Mouse (Mus musculus) urinary bladder, postnatal 4 days (tissue): Measurements from ENCODE around the gene Cmtm4.

Experiments used
- DNase-seq, 2 experiments: peaks; one replicate each; pipeline ENCODE4 v3.0.0; 2021 to 2022; ENCODE audit warnings: low spot score in 2 of 2

Gene Cmtm4

GRCm38 (mm10) chr8:104374864-104375846, 20.5 kb downstream of the Cmtm4 start:
- peak in 1 of 2 experiments; percentile 37 for DNase-seq

- DNase-seq: no peak
Measured at GRCm38 (mm10) chr8:104374269-104374668, 21.3 kb downstream of the Cmtm4 start.

GRCm38 (mm10) chr8:104373779-104374178, 21.8 kb downstream of the Cmtm4 start:
- DNase-seq: no peak

GRCm38 (mm10) chr8:104371121-104371520, 24.5 kb downstream of the Cmtm4 start:
- no peak for DNase-seq

- DNase-seq: no peak
Measured at GRCm38 (mm10) chr8:104370071-104370470, 25.5 kb downstream of the Cmtm4 start.

- no peak for DNase-seq
Measured at GRCm38 (mm10) chr8:104369591-104369990, 26.0 kb downstream of the Cmtm4 start.

- no peak for DNase-seq
Measured at GRCm38 (mm10) chr8:104367398-104367797, 28.2 kb downstream of the Cmtm4 start.

GRCm38 (mm10) chr8:104365695-104366094, 29.9 kb downstream of the Cmtm4 start:
- no peak for DNase-seq

- DNase-seq: no peak
Measured at GRCm38 (mm10) chr8:104359778-104360456, 35.7 kb downstream of the Cmtm4 start.

- DNase-seq: no peak
Measured at GRCm38 (mm10) chr8:104358637-104359036, 37.0 kb downstream of the Cmtm4 start.

- no peak for DNase-seq
Measured at GRCm38 (mm10) chr8:104354504-104354903, 41.1 kb downstream of the Cmtm4 start.

- DNase-seq: no peak
Measured at GRCm38 (mm10) chr8:104353186-104353585, 42.4 kb downstream of the Cmtm4 start.

GRCm38 (mm10) chr8:104350047-104350446, 45.6 kb downstream of the Cmtm4 start:
- no peak for DNase-seq

- DNase-seq: no peak
Measured at GRCm38 (mm10) chr8:104348971-104349370, 46.6 kb downstream of the Cmtm4 start.

GRCm38 (mm10) chr8:104346706-104347105, 48.9 kb downstream of the Cmtm4 start:
- no peak for DNase-seq

GRCm38 (mm10) chr8:104344622-104345021, 51.0 kb downstream of the Cmtm4 start:
- DNase-seq: no peak

GRCm38 (mm10) chr8:104343957-104344356, 51.6 kb downstream of the Cmtm4 start:
- DNase-seq: peak; percentile 75 to 90

- no peak for DNase-seq
Measured at GRCm38 (mm10) chr8:104342426-104342825, 53.2 kb downstream of the Cmtm4 start.

GRCm38 (mm10) chr8:104341678-104342077, 53.9 kb downstream of the Cmtm4 start:
- DNase-seq: no peak

GRCm38 (mm10) chr8:104341106-104341561, 54.5 kb downstream of the Cmtm4 start:
- peak; percentile 73 to 77 for DNase-seq

GRCm38 (mm10) chr8:104340233-104341105, 55.1 kb downstream of the Cmtm4 start:
- DNase-seq: peak; percentile 77 to 84

- DNase-seq: peak in 1 of 2 experiments; percentile 56
Measured at GRCm38 (mm10) chr8:104339983-104340232, 55.7 kb downstream of the Cmtm4 start.
